Mouse (Mus musculus) testis, adult 2 months (tissue): Measurements from ENCODE around the gene Snx33.

Experiments
- CTCF ChIP-seq: fragments of 200-500 bp; IDR thresholded peaks from 2 replicates; pipeline ENCODE4 v1.5.1; 2012; ENCODE audit warnings: low read depth, mild to moderate bottlenecking, inconsistent platforms, low read length, moderate library complexity; ENCODE audit not compliant: control insufficient read depth, insufficient read depth, insufficient replicate concordance
- POLR2A ChIP-seq: fragments of 200-500 bp; IDR thresholded peaks from 2 replicates; pipeline ENCODE4 v1.6.1; 2012; ENCODE audit warnings: low read depth, mild to moderate bottlenecking, inconsistent platforms, low read length, moderate library complexity; ENCODE audit not compliant: control insufficient read depth

DNA sequence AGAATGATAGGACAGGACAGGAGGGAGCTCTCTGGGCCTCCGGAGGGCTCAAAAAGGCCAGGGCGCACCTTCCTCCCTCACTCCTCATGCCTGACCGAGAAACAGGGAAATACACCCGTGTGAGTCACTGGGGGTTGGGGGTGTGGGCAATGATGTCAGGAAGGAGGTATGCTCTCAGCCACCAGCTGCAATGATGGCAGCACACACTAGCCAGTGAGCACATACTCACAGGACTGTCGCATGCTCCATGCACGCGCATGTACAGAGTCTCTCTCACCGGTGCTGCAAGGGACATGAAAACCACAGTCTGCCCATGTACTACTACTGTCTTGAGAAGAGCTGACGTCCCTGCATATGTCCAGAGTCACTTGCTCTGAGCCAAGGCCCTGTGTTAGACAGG, 20.6 kb downstream of the Snx33 start:
- TF ChIP-seq CTCF (no peak), POLR2A (no peak)
